Mouse (Mus musculus) ovary, postnatal 14 days (tissue): ENCODE measurements at regions not wholly inside any gene's neighbourhood (a gene's known extent, or its start where the extent isn't known, plus 50 kb on each side); places are given as distances from the start of the nearest gene placed in this dataset.
A peak's percentile ranks its signal among the peaks of the same experiment; 100 is the strongest.

Experiments
- DNase-seq: peaks from one replicate; pipeline ENCODE4 v3.0.0; 2022; ENCODE audit warnings: low spot score

GRCm38 (mm10) chr14:8946851-8947625, 281.0 kb upstream of the 4930452B06Rik start:
- DNase-seq = no peak

DNA sequence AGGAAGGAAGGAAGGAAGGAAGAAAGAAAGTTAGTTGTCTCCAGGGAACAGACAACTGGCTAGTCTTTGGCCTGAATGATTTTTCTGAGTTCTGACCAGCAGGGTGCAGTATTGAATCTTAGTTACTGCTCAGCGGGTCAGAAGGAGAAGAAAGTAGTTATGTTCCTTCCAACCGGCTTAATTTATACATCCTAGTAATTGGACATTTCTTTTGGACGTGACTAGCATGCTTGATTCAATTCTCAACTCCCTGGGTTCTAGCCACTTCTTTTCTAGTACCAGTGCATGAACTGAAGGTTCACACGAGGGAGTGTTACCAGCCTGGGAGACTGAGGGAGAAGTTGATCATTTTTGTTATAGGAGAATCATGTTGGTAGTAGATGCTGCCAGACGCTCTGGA, 269.1 kb upstream of the 4930452B06Rik start:
- peak; percentile 17 for DNase-seq
